Mouse (Mus musculus) limb, embryonic 11.5 days (tissue): ENCODE data around the gene Atpaf1. TPM values are rescaled to one million over a fixed set of nuclear protein-coding genes. Genes with fewer than 3 reads are reported as not detected.
A peak's percentile ranks its signal among the peaks of the same experiment; 100 is the strongest.

Experiments
- ATAC-seq: fragments of 200-750 bp; cut with Nextera tagmentation; 2 replicates; pipeline ENCODE4 v1.8.0; 2017; ENCODE audit warnings: low read depth; ENCODE audit not compliant: insufficient number of reproducible peaks, low FRiP score, low TSS enrichment
- DNase-seq: peaks from one replicate; pipeline ENCODE4 v3.0.0-alpha.2; 2015; ENCODE audit warnings: low spot score
- H3K27ac ChIP-seq: fragments of 300-500 bp; sonication (generic); replicated peaks from 2 replicates; pipeline ENCODE4 v1.5.1; 2014; ENCODE audit warnings: low read depth, mild to moderate bottlenecking, low read length
- H3K27me3 ChIP-seq: fragments of 300-500 bp; sonication (generic); 2 replicates; pipeline ENCODE4 v1.6.1; 2014; ENCODE audit warnings: mild to moderate bottlenecking, low read length, mixed read lengths; ENCODE audit not compliant: control insufficient read depth, insufficient read depth
- H3K36me3 ChIP-seq: fragments of 300-500 bp; sonication (generic); 2 replicates; pipeline ENCODE4 v1.6.1; 2014; ENCODE audit warnings: mild to moderate bottlenecking, low read length, moderate library complexity, mixed read lengths; ENCODE audit not compliant: control insufficient read depth, insufficient read depth
- H3K4me1 ChIP-seq: fragments of 300-500 bp; sonication (generic); 2 replicates; pipeline ENCODE4 v1.6.1; 2014; ENCODE audit warnings: low read length, mixed read lengths; ENCODE audit not compliant: control insufficient read depth, insufficient read depth
- H3K4me2 ChIP-seq: fragments of 300-500 bp; sonication (generic); 2 replicates; pipeline ENCODE4 v1.6.1; 2014; ENCODE audit warnings: low read depth, mild to moderate bottlenecking, moderate library complexity; ENCODE audit not compliant: severe bottlenecking
- H3K4me3 ChIP-seq: fragments of 300-500 bp; sonication (generic); 2 replicates; pipeline ENCODE4 v1.5.1; 2014; ENCODE audit warnings: low read depth, low read length
- H3K9ac ChIP-seq: fragments of 300-500 bp; sonication (generic); 2 replicates; pipeline ENCODE4 v1.6.1; 2014; ENCODE audit warnings: mild to moderate bottlenecking, low read length
- H3K9me3 ChIP-seq: fragments of 300-500 bp; sonication (generic); 2 replicates; pipeline ENCODE4 v1.6.1; 2016; ENCODE audit warnings: low read length; ENCODE audit not compliant: control insufficient read depth
- WGBS: fragments of 180-500 bp; shearing (Covaris S2); extraction: QIAGEN DNeasy Blood & Tissue Kit; methylation state at CpG from one replicate; pipeline ENCODE4 v1.1.7; 2014; 5-methylcytosine and 5-hydroxymethylcytosine counted together
- polyA plus RNA-seq: library from polyadenylated mRNA; unstranded; fragments of >200 nt; fragmentation: Nextera tagmentation; extraction: Ambion mirVana; gene quantifications from 2 replicates; pipeline ENCODE4 v1.2.1, GENCODE M21; 2014

Atpaf1 gene
- polyA plus RNA-seq, 1 experiment from 2014 or later, result 58.7 TPM

GRCm38 (mm10) chr4:115780918-115781317 is 3.7 kb upstream of the Atpaf1 start, which contains the start of gene Tex38:
Tex38 (minus strand) TSS chr4:115781018.
- WGBS, result 88% methylated on average over 3 of the region's 3 CpGs
- no peak within 1 kb of the TSS for H3K4me3 ChIP-seq
- H3K27me3 ChIP-seq, result no peaks in the 10 kb centered on the region
- H3K9me3 ChIP-seq, result no peaks in the 10 kb centered on the region
- no peak for DNase-seq
- no peaks in the 10 kb centered on the region for H3K36me3 ChIP-seq
- no peak within 1 kb of the TSS for H3K9ac ChIP-seq
- no peak within 1 kb of the TSS for H3K27ac ChIP-seq
- 0 out of 2 replicates have a peak, but pooled peaks cover 4% of the 10 kb centered on the region for H3K4me1 ChIP-seq
- no peak for ATAC-seq
- no peak within 1 kb of the TSS for H3K4me2 ChIP-seq

- no peaks in the 10 kb centered on the region for H3K9me3 ChIP-seq
Observed at GRCm38 (mm10) chr4:115782026-115782805, 2.4 kb upstream of the Atpaf1 start.

GRCm38 (mm10) chr4:115785511-115786034 is 961 bp downstream of the Atpaf1 start:
- H3K4me1 ChIP-seq, result 0 out of 2 replicates have a peak, but pooled peaks cover 4% of the 10 kb centered on the region
- peak overlapping the region; percentile 58 for H3K4me2 ChIP-seq
- no peaks in the 10 kb centered on the region for H3K27me3 ChIP-seq
- 60% methylated on average over 7 of the region's 7 CpGs for WGBS
- no peak overlapping the region for H3K27ac ChIP-seq
- H3K9me3 ChIP-seq, result no peaks in the 10 kb centered on the region
- DNase-seq, result no peak
- H3K4me3 ChIP-seq, result peak overlapping the region; percentile 70
- H3K36me3 ChIP-seq, result peaks cover 4% of the 10 kb centered on the region; the same call in 1 of the 2 replicates
- peak overlapping the region; percentile 81 for H3K9ac ChIP-seq
- no peak for ATAC-seq

More at GRCm38 (mm10) chr4:115782026-115782805, 2.4 kb upstream of the Atpaf1 start:
- WGBS, result 90% methylated on average over 5 of the region's 5 CpGs
- H3K4me2 ChIP-seq, result no peak overlapping the region
- H3K36me3 ChIP-seq, result no peaks in the 10 kb centered on the region
- no peaks in the 10 kb centered on the region for H3K27me3 ChIP-seq
- H3K4me3 ChIP-seq, result no peak overlapping the region
- 0 out of 2 replicates have a peak, but pooled peaks cover 4% of the 10 kb centered on the region for H3K4me1 ChIP-seq
- DNase-seq (no peak), ATAC-seq (no peak)
- no peak overlapping the region for H3K27ac ChIP-seq
- H3K9ac ChIP-seq, result no peak overlapping the region

GRCm38 (mm10) chr4:115790864-115791263 is 6.3 kb downstream of the Atpaf1 start:
- ATAC-seq (no peak), DNase-seq (no peak)
- 85% methylated on average over 3 of the region's 3 CpGs for WGBS
- Histone ChIP-seq H3K4me1 (no peaks in the 10 kb centered on the region), H3K4me2 (no peak overlapping the region), H3K9ac (no peak overlapping the region), H3K9me3 (no peaks in the 10 kb centered on the region), H3K27ac (no peak overlapping the region), H3K4me3 (no peak overlapping the region), H3K27me3 (no peaks in the 10 kb centered on the region), H3K36me3 (peaks cover 4% of the 10 kb centered on the region; the same call in 1 of the 2 replicates)

- ATAC-seq (peak; percentile 39; the same call in 1 of the 2 replicates), DNase-seq (no peak)
- H3K4me2 ChIP-seq, result no peak overlapping the region
- H3K27ac ChIP-seq, result 0 out of 2 replicates have a peak overlapping the region, but pooled peaks have one; percentile 14
- H3K4me3 ChIP-seq, result no peak overlapping the region
- H3K27me3 ChIP-seq, result no peaks in the 10 kb centered on the region
- no peaks in the 10 kb centered on the region for H3K4me1 ChIP-seq
- no peak overlapping the region for H3K9ac ChIP-seq
- WGBS, result 21% methylated on average over 3 of the region's 3 CpGs
- H3K9me3 ChIP-seq, result no peaks in the 10 kb centered on the region
- H3K36me3 ChIP-seq, result peaks cover 3% of the 10 kb centered on the region; the same call in 1 of the 2 replicates
Observed at GRCm38 (mm10) chr4:115795360-115795759, 10.7 kb downstream of the Atpaf1 start.

GRCm38 (mm10) chr4:115799981-115800380 is 15.4 kb downstream of the Atpaf1 start:
- H3K27me3 ChIP-seq, result no peaks in the 10 kb centered on the region
- ATAC-seq (no peak), DNase-seq (no peak)
- H3K27ac ChIP-seq, result no peak overlapping the region
- WGBS, result 95% methylated on average over 3 of the region's 3 CpGs
- no peaks in the 10 kb centered on the region for H3K9me3 ChIP-seq
- H3K4me1 ChIP-seq, result no peaks in the 10 kb centered on the region
- H3K36me3 ChIP-seq, result peaks cover 3% of the 10 kb centered on the region; the same call in 1 of the 2 replicates
- no peak overlapping the region for H3K4me2 ChIP-seq
- H3K9ac ChIP-seq, result no peak overlapping the region
- H3K4me3 ChIP-seq, result no peak overlapping the region

GRCm38 (mm10) chr4:115812326-115812725 is 27.7 kb downstream of the Atpaf1 start:
- ATAC-seq (no peak), DNase-seq (no peak)
- no peaks in the 10 kb centered on the region for H3K4me1 ChIP-seq
- WGBS, result 78% methylated on average over 4 of the region's 4 CpGs
- H3K27me3 ChIP-seq, result no peaks in the 10 kb centered on the region
- H3K4me2 ChIP-seq, result no peak overlapping the region
- H3K36me3 ChIP-seq, result no peaks in the 10 kb centered on the region; the same call in 1 of the 2 replicates
- no peaks in the 10 kb centered on the region for H3K9me3 ChIP-seq
- H3K27ac ChIP-seq, result no peak overlapping the region
- no peak overlapping the region for H3K4me3 ChIP-seq
- H3K9ac ChIP-seq, result no peak overlapping the region

- DNase-seq (no peak), ATAC-seq (no peak)
- Histone ChIP-seq H3K36me3 (no peaks in the 10 kb centered on the region; the same call in 1 of the 2 replicates), H3K9ac (no peak overlapping the region), H3K4me3 (no peak overlapping the region), H3K4me2 (no peak overlapping the region), H3K4me1 (no peaks in the 10 kb centered on the region), H3K27me3 (no peaks in the 10 kb centered on the region), H3K9me3 (no peaks in the 10 kb centered on the region), H3K27ac (no peak overlapping the region)
- 89% methylated on average over 5 of the region's 5 CpGs for WGBS
Observed at GRCm38 (mm10) chr4:115815606-115816005, 31.0 kb downstream of the Atpaf1 start.
